Mouse (Mus musculus): ENCODE results near the gene Ubfd1. TPM values are rescaled to one million over a fixed set of nuclear protein-coding genes. Genes with fewer than 3 reads are reported as not detected.
A peak's percentile ranks its signal among the peaks of the same experiment; 100 is the strongest.

Gene Ubfd1
- 30.9 TPM for polyA plus RNA-seq (2021)

DNA sequence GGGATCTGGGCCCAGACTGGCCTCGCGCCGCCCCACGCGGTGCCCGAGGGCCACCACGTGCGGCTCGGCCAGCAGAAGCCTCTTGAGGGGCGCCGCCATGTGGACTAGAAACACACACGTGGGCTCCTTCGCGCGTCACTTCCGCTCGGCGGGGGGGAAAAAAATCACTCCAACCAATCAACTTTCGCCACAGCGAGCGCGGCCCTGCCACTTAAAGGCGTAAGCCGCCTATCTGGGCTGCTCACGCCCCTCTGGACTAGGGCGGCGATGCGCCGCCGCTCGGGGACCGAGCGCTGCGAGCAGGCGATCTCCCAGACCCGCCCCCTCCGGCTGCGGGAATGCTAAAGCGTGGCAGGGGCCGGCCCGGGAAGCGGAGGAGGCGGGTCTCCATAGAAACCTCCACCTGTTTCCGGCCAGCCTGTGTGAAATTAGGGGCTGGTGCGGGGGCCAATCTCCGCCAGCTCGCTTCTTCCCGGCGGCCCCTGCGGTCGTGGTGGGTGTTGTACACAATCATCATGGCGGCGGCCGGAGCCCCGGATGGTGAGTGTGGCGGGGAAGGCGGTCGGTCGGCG, at the start of gene Ubfd1, which contains the start of gene Ears2:
Gene Ubfd1 (plus strand): TSS at position 231 of the 572 bp plus-strand sequence.
Gene Ears2 (minus strand): TSS at position 319 of the 572 bp plus-strand sequence.
- DNase-seq (ENCODE audit: low read depth, low spot score) = peak; percentile 71
- ATAC-seq = peak; percentile 97
- no peaks in the 10 kb centered on the region for H3K27me3 ChIP-seq
- ChIA-PET POLR2A (no interaction called here), CTCF (interaction anchor here (1.4 kb wide), 1 partner anchor 104 kb away, joined by 3 read pairs; no protein-coding TSS in a partner anchor)
- peak; percentile 31 for TF ChIP-seq CTCF (IDR thresholded peaks at IDR 0.05)
- in situ Hi-C loops (cut with MboI; ENCODE audit: low pct_unique_long_range_greater_than_20kb) = no loop called here

DNA sequence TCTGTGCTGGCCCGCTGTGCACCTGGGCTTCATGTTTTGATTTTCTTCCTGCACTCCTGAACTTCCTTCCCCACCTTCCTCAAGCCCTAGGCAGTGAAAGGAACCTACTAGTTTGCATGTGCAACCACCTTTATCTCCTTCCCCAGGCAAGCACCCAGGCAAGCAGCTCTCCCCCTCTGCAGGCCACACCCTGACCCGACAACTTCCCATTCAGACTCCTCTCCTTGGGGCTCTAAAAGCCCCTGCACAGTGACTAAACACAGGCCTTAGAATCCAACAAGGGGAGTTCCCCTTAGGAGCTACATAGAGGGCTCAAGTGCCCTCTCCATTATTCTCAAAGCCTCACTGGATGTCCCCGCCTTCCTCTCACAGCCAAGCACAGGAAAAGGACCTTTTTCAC, 48.7 kb upstream of the Ubfd1 start:
- DNase-seq (ENCODE audit: low read depth, low spot score) = no peak
- H3K27me3 ChIP-seq = no peaks in the 10 kb centered on the region
- CTCF ChIA-PET = interaction anchor here (0.7 kb wide), 1 partner anchor 11 kb away, joined by 3 read pairs; no protein-coding TSS in a partner anchor
- POLR2A ChIA-PET = no interaction called here
- in situ Hi-C loops (cut with MboI; ENCODE audit: low pct_unique_long_range_greater_than_20kb) = no loop called here
- no peak for TF ChIP-seq CTCF (IDR thresholded peaks at IDR 0.05)
- no peak for ATAC-seq

DNA sequence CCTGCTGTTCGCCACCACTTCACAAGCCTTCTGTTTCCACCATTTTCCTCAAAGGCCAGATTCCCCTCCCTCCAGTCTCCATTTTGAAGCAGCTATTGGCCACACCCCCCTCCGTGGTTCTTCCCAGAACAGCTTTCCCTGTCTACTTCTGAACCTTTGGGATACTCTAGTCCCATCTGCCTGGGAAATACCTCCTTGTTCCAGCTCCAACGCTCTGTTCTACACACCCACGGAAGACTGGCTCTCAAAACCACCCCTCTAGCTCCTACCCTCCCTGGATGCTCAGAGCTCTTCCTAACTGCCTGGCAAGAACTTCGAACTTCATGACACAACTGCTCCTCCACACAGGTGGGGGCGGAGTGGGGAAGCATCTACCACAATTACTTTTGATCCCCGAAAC, 48.0 kb upstream of the Ubfd1 start:
- CTCF ChIA-PET = interaction anchor here (0.7 to 1.2 kb wide), 2 partner anchors 12 to 81 kb away, joined by 3 read pairs; no protein-coding TSS in a partner anchor
- DNase-seq (ENCODE audit: low read depth, low spot score) (no peak), ATAC-seq (no peak)
- TF ChIP-seq CTCF (IDR thresholded peaks at IDR 0.05) = no peak
- H3K27me3 ChIP-seq = no peaks in the 10 kb centered on the region
- in situ Hi-C loops (cut with MboI; ENCODE audit: low pct_unique_long_range_greater_than_20kb) = no loop called here
- POLR2A ChIA-PET = no interaction called here

DNA sequence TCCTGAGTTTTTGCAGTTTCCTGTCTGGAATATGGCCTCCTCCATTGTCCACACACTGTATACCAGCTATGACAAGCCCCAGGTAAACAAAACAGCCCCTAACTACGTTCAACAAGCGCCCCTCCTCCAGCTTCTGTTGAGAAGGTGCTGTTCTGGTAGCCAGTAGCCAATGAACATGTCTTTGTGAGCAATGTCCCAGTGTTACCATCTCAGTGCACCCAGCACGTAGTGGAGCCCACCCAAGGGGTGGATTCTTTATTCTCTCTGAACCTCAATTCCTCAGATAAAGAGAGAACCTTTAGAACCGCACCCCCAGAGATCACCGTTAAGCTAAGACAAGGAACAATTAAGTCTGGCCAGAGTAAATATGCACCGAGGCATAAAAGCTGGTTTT, 46.7 kb upstream of the Ubfd1 start:
- in situ Hi-C loops (cut with MboI; ENCODE audit: low pct_unique_long_range_greater_than_20kb) = no loop called here
- POLR2A ChIA-PET = interaction anchor here (0.9 kb wide), 1 partner anchor 13 kb away, joined by 3 read pairs; no protein-coding TSS in a partner anchor
- ATAC-seq (peak; percentile 2), DNase-seq (ENCODE audit: low read depth, low spot score) (no peak)
- no peak for TF ChIP-seq CTCF (IDR thresholded peaks at IDR 0.05)
- CTCF ChIA-PET = interaction anchor here (1.2 kb wide), 2 partner anchors 18 to 80 kb away, joined by 3 read pairs; no protein-coding TSS in a partner anchor
- H3K27me3 ChIP-seq = no peaks in the 10 kb centered on the region

DNA sequence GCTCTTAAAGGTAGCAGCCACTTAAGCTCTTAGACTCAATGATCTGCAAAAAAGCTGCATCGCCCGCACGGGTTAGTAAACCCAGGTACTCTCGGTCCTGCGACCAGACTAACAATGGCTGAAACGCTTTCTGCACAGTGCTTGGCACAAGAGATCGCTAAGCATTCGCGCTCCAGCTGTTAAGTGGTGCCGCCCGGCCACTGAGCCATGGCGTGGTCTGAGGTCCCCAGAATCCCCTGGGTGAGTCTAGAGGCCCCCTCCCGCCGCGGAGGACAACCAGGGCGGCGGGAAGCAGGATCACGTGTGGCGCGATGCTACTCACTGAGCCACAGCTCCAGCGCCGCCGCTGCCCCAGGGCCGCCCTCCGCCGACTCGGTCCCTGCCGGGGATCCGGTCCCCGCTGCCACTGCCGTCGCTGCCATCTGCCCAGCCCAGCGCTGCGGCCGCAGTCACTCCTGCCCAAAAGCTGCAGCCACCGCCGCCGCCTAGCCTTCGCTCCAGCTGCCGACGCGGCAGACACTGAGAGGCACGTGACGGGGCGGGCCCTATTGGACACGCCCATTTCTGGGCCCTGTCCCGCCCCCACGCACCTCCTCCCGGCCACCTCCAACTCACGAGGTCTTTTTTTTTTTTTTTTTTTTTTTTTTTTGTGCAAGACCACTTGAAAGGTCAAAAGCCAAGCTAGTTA, 46.2 kb upstream of the Ubfd1 start, which contains the start of gene Gga2:
Gene Gga2 (minus strand): TSS at position 556 of the 688 bp plus-strand sequence.
- CTCF ChIA-PET = interaction anchor here (1.1 to 1.5 kb wide), 3 partner anchors 10 to 20 kb away, joined by 3 to 4 read pairs (median 3); no protein-coding TSS in a partner anchor
- POLR2A ChIA-PET = interaction anchor here (0.6 to 1.1 kb wide), 6 partner anchors 13 to 1081 kb away, joined by 3 to 6 read pairs (median 3); no protein-coding TSS in a partner anchor
- peak; percentile 70 for ATAC-seq
- no peaks in the 10 kb centered on the region for H3K27me3 ChIP-seq
- DNase-seq (ENCODE audit: low read depth, low spot score) = peak; percentile 25
- in situ Hi-C loops (cut with MboI; ENCODE audit: low pct_unique_long_range_greater_than_20kb) = no loop called here
- no peak for TF ChIP-seq CTCF (IDR thresholded peaks at IDR 0.05)

DNA sequence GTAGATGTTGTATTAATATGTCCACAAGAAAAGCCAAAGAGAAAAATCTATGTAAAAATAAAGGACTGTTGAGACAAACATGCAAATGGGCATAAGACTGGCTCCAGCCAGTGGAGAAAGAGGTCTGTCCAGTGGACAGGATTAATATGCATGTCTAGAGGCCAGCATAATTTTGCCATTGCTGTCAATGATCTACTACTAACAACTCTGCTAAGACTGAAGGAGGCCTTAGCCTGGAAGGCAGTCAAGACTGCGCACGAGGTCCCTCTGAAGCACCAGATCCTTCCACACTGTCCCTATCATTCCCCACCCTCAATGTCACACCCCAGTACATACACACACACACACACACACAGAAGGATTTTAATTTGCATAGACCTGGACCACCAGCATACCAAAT, 44.8 kb upstream of the Ubfd1 start:
- no peak for TF ChIP-seq CTCF (IDR thresholded peaks at IDR 0.05)
- ChIA-PET CTCF (interaction anchor here (1.5 kb wide), 1 partner anchor 8 kb away, joined by 4 read pairs; no protein-coding TSS in a partner anchor), POLR2A (interaction anchor here (1.1 kb wide), 1 partner anchor 18 kb away, joined by 3 read pairs; no protein-coding TSS in a partner anchor)
- no peaks in the 10 kb centered on the region for H3K27me3 ChIP-seq
- ATAC-seq = no peak
- DNase-seq (ENCODE audit: low read depth, low spot score) = no peak
- in situ Hi-C loops (cut with MboI; ENCODE audit: low pct_unique_long_range_greater_than_20kb) = no loop called here

DNA sequence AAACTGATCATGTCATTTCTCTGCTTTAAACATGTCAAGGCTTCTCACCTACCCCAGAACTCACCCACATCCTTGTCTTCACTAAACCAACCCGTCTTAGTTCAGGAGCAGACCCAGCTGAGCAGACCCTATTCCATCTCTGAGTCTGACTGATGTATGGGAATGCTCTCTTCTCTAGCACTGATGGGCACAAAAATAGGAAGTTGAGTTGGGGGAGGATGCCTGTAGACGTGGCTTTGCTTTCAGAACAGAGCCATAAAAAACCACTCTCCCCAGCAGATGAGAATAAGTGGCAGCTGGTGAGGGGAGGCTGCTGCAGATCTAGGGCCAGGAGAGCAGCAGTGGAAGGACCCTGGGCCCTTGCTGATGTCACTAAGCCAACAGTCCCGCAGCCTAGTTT, 33.6 kb upstream of the Ubfd1 start:
- TF ChIP-seq CTCF (IDR thresholded peaks at IDR 0.05) = no peak
- ChIA-PET CTCF (no interaction called here), POLR2A (interaction anchor here (1.0 kb wide), 1 partner anchor 13 kb away, joined by 3 read pairs; no protein-coding TSS in a partner anchor)
- ATAC-seq (no peak), DNase-seq (ENCODE audit: low read depth, low spot score) (no peak)
- no peaks in the 10 kb centered on the region for H3K27me3 ChIP-seq
- in situ Hi-C loops (cut with MboI; ENCODE audit: low pct_unique_long_range_greater_than_20kb) = no loop called here

DNA sequence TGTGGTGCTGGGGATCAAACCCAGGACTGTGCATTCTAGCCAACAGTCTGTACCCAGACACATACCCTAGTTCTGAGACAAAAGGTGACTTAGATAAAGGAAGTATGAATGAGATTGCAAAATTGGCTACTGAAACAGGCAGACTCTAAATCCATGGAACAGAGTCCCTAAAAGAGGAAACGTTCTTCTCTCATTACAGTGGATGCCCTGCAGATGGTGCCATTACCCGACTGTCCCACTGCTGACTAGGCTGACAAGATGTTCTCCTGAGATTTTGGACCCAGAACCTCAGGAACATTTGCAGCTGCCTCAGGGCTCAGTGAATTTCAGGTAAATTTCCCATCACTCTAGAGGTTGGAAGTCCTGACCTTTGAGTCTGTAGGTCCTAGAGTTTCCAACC, 32.6 kb upstream of the Ubfd1 start:
- in situ Hi-C loops (cut with MboI; ENCODE audit: low pct_unique_long_range_greater_than_20kb) = no loop called here
- ATAC-seq = no peak
- CTCF ChIA-PET = no interaction called here

DNA sequence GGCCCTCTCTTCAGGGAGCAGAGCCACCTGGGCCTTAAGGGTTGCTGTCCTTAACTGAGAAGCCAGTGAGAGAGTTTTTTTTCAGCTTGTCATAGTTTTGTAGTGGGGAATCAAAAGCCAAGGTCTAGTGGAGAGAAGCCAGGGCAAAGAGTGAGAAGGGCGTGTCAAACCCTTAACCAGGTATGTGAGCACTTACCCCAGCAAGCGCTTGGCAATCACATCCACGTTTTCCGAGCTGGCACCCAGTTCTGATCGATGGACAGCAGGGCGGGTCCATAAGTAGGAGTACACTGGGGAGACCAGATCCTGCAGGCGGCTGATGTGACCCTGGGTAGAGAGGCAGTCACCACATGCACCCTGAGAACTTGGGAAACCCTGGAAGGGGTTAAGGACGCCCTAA, 22.9 kb upstream of the Ubfd1 start:
- TF ChIP-seq CTCF (IDR thresholded peaks at IDR 0.05) = no peak
- ChIA-PET CTCF (interaction anchor here (1.4 kb wide), 1 partner anchor 9 kb away, joined by 3 read pairs; no protein-coding TSS in a partner anchor), POLR2A (no interaction called here)
- no peaks in the 10 kb centered on the region for H3K27me3 ChIP-seq
- ATAC-seq (no peak), DNase-seq (ENCODE audit: low read depth, low spot score) (no peak)
- in situ Hi-C loops (cut with MboI; ENCODE audit: low pct_unique_long_range_greater_than_20kb) = no loop called here

More for the DNA sequence above, 32.6 kb upstream of the Ubfd1 start:
- TF ChIP-seq CTCF (IDR thresholded peaks at IDR 0.05) = peak; percentile 35
- no peaks in the 10 kb centered on the region for H3K27me3 ChIP-seq
- POLR2A ChIA-PET = no interaction called here
- DNase-seq (ENCODE audit: low read depth, low spot score) = no peak

DNA sequence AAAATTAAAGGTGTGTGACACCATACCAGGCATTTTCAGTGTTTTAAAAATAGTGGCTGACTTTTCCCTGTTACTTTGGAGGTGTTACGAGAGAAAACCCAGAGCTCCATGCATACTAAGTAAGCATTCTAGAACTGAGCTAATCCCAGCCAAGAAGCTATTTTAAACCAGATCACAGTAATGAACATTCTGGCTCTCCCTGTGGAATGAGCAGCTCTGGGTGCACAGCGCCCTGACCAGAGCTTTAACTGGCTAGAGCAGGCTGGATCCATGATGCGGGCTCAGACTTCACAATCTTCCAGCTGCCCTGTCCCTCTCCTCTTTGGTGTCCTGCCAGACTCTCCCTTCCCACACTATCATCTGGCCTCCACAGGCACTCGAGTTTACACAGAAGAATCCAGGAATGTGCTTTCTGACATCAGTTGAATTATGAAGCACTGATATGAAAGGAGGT, 21.8 kb upstream of the Ubfd1 start:
- CTCF ChIA-PET = interaction anchor here (0.9 to 1.6 kb wide), 4 partner anchors 8 to 30 kb away, joined by 3 to 4 read pairs (median 4); no protein-coding TSS in a partner anchor
- TF ChIP-seq CTCF (IDR thresholded peaks at IDR 0.05) = no peak
- POLR2A ChIA-PET = interaction anchor here (1.0 kb wide), 1 partner anchor 24 kb away, joined by 3 read pairs; the partner anchor contains the start of gene Gga2
- in situ Hi-C loops (cut with MboI; ENCODE audit: low pct_unique_long_range_greater_than_20kb) = no loop called here
- no peak for ATAC-seq
- DNase-seq (ENCODE audit: low read depth, low spot score) = no peak
- H3K27me3 ChIP-seq = no peaks in the 10 kb centered on the region
